10 mouse cellular contexts compared by ENCODE assay signal in the genomic region with DNA sequence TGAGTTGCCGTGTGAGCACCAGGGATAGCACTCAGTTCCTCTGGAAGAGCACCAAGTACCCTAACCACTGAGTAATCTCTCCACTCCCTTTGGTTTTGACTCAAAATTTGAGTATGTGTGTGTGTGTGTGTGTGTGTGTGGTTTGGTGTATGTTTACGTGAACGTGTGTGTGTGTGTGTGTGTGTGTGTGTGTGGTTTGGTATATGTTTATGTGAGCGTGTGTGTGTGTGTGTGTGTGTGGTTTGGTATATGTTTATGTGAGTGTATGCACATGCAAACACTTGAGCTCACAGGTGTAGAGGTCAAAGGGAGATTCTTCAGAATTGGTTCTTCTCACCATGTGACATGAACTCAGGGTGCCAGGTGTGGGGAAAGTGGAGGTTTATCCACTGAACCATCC. TPM values are rescaled to one million over a fixed set of nuclear protein-coding genes. Genes with fewer than 3 reads are reported as not detected.
DNase-seq lines count a peak whose midpoint lies in the region; ATAC-seq and TF ChIP-seq lines count a peak whose summit lies in the region.
"Had no signal": no experiment of that assay in that cellular context is flagged by ENCODE, and none has a peak within 500 bp of the region (broad histone marks: within the 10 kb centered on the region; RNA-seq: fewer than 3 reads in every experiment).

No protein-coding gene starts in this region.

- whole genome bisulfite sequencing in kidney, postnatal 0 days = 69% methylated on average over 4 of the region's 4 CpGs
- 63% methylated on average over 4 of the region's 4 CpGs for WGBS in forebrain, embryonic 12.5 days
- WGBS in limb, embryonic 11.5 days = 75% methylated on average over 4 of the region's 4 CpGs
- WGBS in neural tube, embryonic 13.5 days = 59% methylated on average over 4 of the region's 4 CpGs

- no peak overlapping the region for H3K9ac ChIP-seq in kidney, postnatal 0 days (ENCODE audit: low read depth, low read length)
- no peak overlapping the region for H3K9ac ChIP-seq in forebrain, embryonic 12.5 days
- no peak overlapping the region for H3K9ac ChIP-seq in limb, embryonic 11.5 days (ENCODE audit: low read length)
- no peak overlapping the region for H3K9ac ChIP-seq in neural tube, embryonic 13.5 days

- H3K4me1 ChIP-seq in kidney, postnatal 0 days (replicated peaks; ENCODE audit: insufficient read depth, low read length) = no peaks in the 10 kb centered on the region
- no peaks in the 10 kb centered on the region for H3K4me1 ChIP-seq in forebrain, embryonic 12.5 days
- H3K4me1 ChIP-seq in limb, embryonic 11.5 days (ENCODE audit: control insufficient read depth, insufficient read depth, low read length) = no peaks in the 10 kb centered on the region
- H3K4me1 ChIP-seq in neural tube, embryonic 13.5 days (replicated peaks) = no peaks in the 10 kb centered on the region

- TF ChIP-seq CTCF in kidney, postnatal 0 days (IDR thresholded peaks at IDR 0.05; ENCODE audit: low read depth) = no peak

- H3K36me3 ChIP-seq in kidney, postnatal 0 days (ENCODE audit: insufficient read depth, low read length) = no peaks in the 10 kb centered on the region
- no peaks in the 10 kb centered on the region for H3K36me3 ChIP-seq in forebrain, embryonic 12.5 days (replicated peaks)
- H3K36me3 ChIP-seq in limb, embryonic 11.5 days (ENCODE audit: control insufficient read depth, insufficient read depth, low read length) = no peaks in the 10 kb centered on the region
- no peaks in the 10 kb centered on the region for H3K36me3 ChIP-seq in neural tube, embryonic 13.5 days

- no peaks in the 10 kb centered on the region for H3K27me3 ChIP-seq in kidney, postnatal 0 days (ENCODE audit: insufficient read depth, low read length)
- H3K27me3 ChIP-seq in forebrain, embryonic 12.5 days = 0 out of 2 replicates have a peak, but pooled peaks cover 4% of the 10 kb centered on the region
- no peaks in the 10 kb centered on the region for H3K27me3 ChIP-seq in limb, embryonic 11.5 days (ENCODE audit: control insufficient read depth, insufficient read depth, low read length)
- H3K27me3 ChIP-seq in neural tube, embryonic 13.5 days = no peaks in the 10 kb centered on the region

- H3K9me3 ChIP-seq in kidney, postnatal 0 days (replicated peaks; ENCODE audit: low read length) = no peaks in the 10 kb centered on the region
- H3K9me3 ChIP-seq in forebrain, embryonic 12.5 days = no peaks in the 10 kb centered on the region
- no peaks in the 10 kb centered on the region for H3K9me3 ChIP-seq in limb, embryonic 11.5 days (ENCODE audit: control insufficient read depth, low read length)
- no peaks in the 10 kb centered on the region for H3K9me3 ChIP-seq in neural tube, embryonic 13.5 days

- DNase-seq in kidney, postnatal 0 days (ENCODE audit: low spot score) = no peak
- no peak for DNase-seq in kidney, postnatal 10 days
- DNase-seq in limb, embryonic 11.5 days (ENCODE audit: low spot score) = no peak
- no peak for DNase-seq in urinary bladder, postnatal 36 days (ENCODE audit: low spot score in 2 of 2)
- no peak for DNase-seq in urinary bladder, adult 2 months (ENCODE audit: low spot score)
- DNase-seq in kidney, postnatal 14 days = no peak
- DNase-seq: layer of hippocampus, postnatal 36 days; right cerebral cortex, postnatal 14 days had no signal

- H3K4me3 ChIP-seq in kidney, postnatal 0 days (replicated peaks; ENCODE audit: low read depth, low read length) = no peak overlapping the region
- no peak overlapping the region for H3K4me3 ChIP-seq in forebrain, embryonic 12.5 days (replicated peaks)
- no peak overlapping the region for H3K4me3 ChIP-seq in limb, embryonic 11.5 days (ENCODE audit: low read depth, low read length)
- no peak overlapping the region for H3K4me3 ChIP-seq in neural tube, embryonic 13.5 days

- H3K4me2 ChIP-seq in kidney, postnatal 0 days (ENCODE audit: low read length) = no peak overlapping the region
- H3K4me2 ChIP-seq in forebrain, embryonic 12.5 days = no peak overlapping the region
- no peak overlapping the region for H3K4me2 ChIP-seq in limb, embryonic 11.5 days (ENCODE audit: low read depth, severe bottlenecking)
- no peak overlapping the region for H3K4me2 ChIP-seq in neural tube, embryonic 13.5 days

- H3K27ac ChIP-seq in kidney, postnatal 0 days = no peak overlapping the region
- no peak overlapping the region for H3K27ac ChIP-seq in forebrain, embryonic 12.5 days
- no peak overlapping the region for H3K27ac ChIP-seq in limb, embryonic 11.5 days (replicated peaks; ENCODE audit: low read depth, low read length)
- no peak overlapping the region for H3K27ac ChIP-seq in neural tube, embryonic 13.5 days (replicated peaks)

- ATAC-seq in kidney, postnatal 0 days (replicated peaks; ENCODE audit: low FRiP score, low read depth) = peak; percentile 89
- peak; percentile 86 for ATAC-seq in forebrain, embryonic 12.5 days (ENCODE audit: low FRiP score)
- ATAC-seq in limb, embryonic 11.5 days (ENCODE audit: insufficient number of reproducible peaks, low FRiP score, low TSS enrichment, low read depth) = peak; percentile 95
- ATAC-seq in neural tube, embryonic 13.5 days (ENCODE audit: low read depth) = peak; percentile 89

RNA-seq across cellular contexts. Expression of gene C330021F23Rik, which starts 11.7 kb away (rescaled TPM):
- polyA plus RNA-seq in kidney, postnatal 0 days (2015; fragmentation: Nextera tagmentation; extraction: Ambion mirVana) = 4.4 and 5.2 TPM in 2 replicates
- polyA plus RNA-seq in forebrain, embryonic 12.5 days (2016; fragmentation: Nextera tagmentation; extraction: Ambion mirVana) = 2.9 and 3.1 TPM in 2 replicates
- polyA plus RNA-seq in limb, embryonic 11.5 days (2014; fragmentation: Nextera tagmentation; extraction: Ambion mirVana) = 3.9 and 4.1 TPM in 2 replicates
- 0.50 and 0.77 TPM in 2 replicates for polyA plus RNA-seq in neural tube, embryonic 13.5 days (2015; fragmentation: Nextera tagmentation; extraction: Ambion mirVana)
- polyA plus RNA-seq in urinary bladder, adult 2 months (2012; rRNA removed) = 0.18 and 0.33 TPM in 2 replicates

RNA-seq across cellular contexts. Expression of gene Camsap3, which starts 31.0 kb away (rescaled TPM):
- 9.7 and 11.6 TPM in 2 replicates for polyA plus RNA-seq in kidney, postnatal 0 days (2015; fragmentation: Nextera tagmentation; extraction: Ambion mirVana)
- 20.3 and 24.0 TPM in 2 replicates for polyA plus RNA-seq in forebrain, embryonic 12.5 days (2016; fragmentation: Nextera tagmentation; extraction: Ambion mirVana)
- polyA plus RNA-seq in limb, embryonic 11.5 days (2014; fragmentation: Nextera tagmentation; extraction: Ambion mirVana) = 6.0 and 7.4 TPM in 2 replicates
- 34.0 and 38.9 TPM in 2 replicates for polyA plus RNA-seq in neural tube, embryonic 13.5 days (2015; fragmentation: Nextera tagmentation; extraction: Ambion mirVana)
- polyA plus RNA-seq in urinary bladder, adult 2 months (2012; rRNA removed) = 13.3 and 16.1 TPM in 2 replicates

RNA-seq across cellular contexts. Expression of gene Pnpla6, which starts 40.9 kb away (rescaled TPM):
- polyA plus RNA-seq in kidney, postnatal 0 days (2015; fragmentation: Nextera tagmentation; extraction: Ambion mirVana) = 24.3 and 26.4 TPM in 2 replicates
- 22.7 and 24.2 TPM in 2 replicates for polyA plus RNA-seq in forebrain, embryonic 12.5 days (2016; fragmentation: Nextera tagmentation; extraction: Ambion mirVana)
- polyA plus RNA-seq in limb, embryonic 11.5 days (2014; fragmentation: Nextera tagmentation; extraction: Ambion mirVana) = 13.4 and 15.7 TPM in 2 replicates
- polyA plus RNA-seq in neural tube, embryonic 13.5 days (2015; fragmentation: Nextera tagmentation; extraction: Ambion mirVana) = 35.7 and 36.7 TPM in 2 replicates
- 50.0 and 54.3 TPM in 2 replicates for polyA plus RNA-seq in urinary bladder, adult 2 months (2012; rRNA removed)

RNA-seq across cellular contexts. Expression of gene Mcoln1, which starts 55.9 kb away (rescaled TPM):
- polyA plus RNA-seq in kidney, postnatal 0 days (2015; fragmentation: Nextera tagmentation; extraction: Ambion mirVana) = 46.9 and 54.6 TPM in 2 replicates
- polyA plus RNA-seq in forebrain, embryonic 12.5 days (2016; fragmentation: Nextera tagmentation; extraction: Ambion mirVana) = 68.5 and 72.4 TPM in 2 replicates
- 44.1 and 46.5 TPM in 2 replicates for polyA plus RNA-seq in limb, embryonic 11.5 days (2014; fragmentation: Nextera tagmentation; extraction: Ambion mirVana)
- polyA plus RNA-seq in neural tube, embryonic 13.5 days (2015; fragmentation: Nextera tagmentation; extraction: Ambion mirVana) = 88.6 and 91.9 TPM in 2 replicates
- 104 and 125 TPM in 2 replicates for polyA plus RNA-seq in urinary bladder, adult 2 months (2012; rRNA removed)
